Mouse (Mus musculus) bone marrow, adult 2 months (tissue): ENCODE data around the gene Ccm2l. TPM values are rescaled to one million over a fixed set of nuclear protein-coding genes. Genes with fewer than 3 reads are reported as not detected.

Source experiments
- H3K27ac ChIP-seq: fragments of 200-500 bp; 2 replicates; pipeline ENCODE4 v1.5.1; 2012; ENCODE audit warnings: low read depth, mild to moderate bottlenecking, control low read depth, inconsistent platforms, low read length; ENCODE audit not compliant: control insufficient read depth, poor library complexity, insufficient read depth
- H3K4me1 ChIP-seq: fragments of 200-500 bp; 2 replicates; pipeline ENCODE4 v1.6.1; 2011; ENCODE audit warnings: low read length; ENCODE audit not compliant: control insufficient read depth, insufficient read depth
- H3K4me3 ChIP-seq: fragments of 200-500 bp; replicated peaks from 2 replicates; pipeline ENCODE3; 2011; ENCODE audit warnings: mild to moderate bottlenecking, low read depth, low read length, control low read depth; ENCODE audit not compliant: control insufficient read depth
- CTCF ChIP-seq: fragments of 200-500 bp; IDR thresholded peaks from 2 replicates; pipeline ENCODE4 v1.5.1; 2011; ENCODE audit warnings: low read length, control low read depth; ENCODE audit not compliant: control insufficient read depth, insufficient read depth
- POLR2A ChIP-seq: fragments of 200-500 bp; IDR thresholded peaks from 2 replicates; pipeline ENCODE4 v1.6.1; 2011; ENCODE audit warnings: low read depth, mild to moderate bottlenecking, control low read depth, low read length, borderline replicate concordance; ENCODE audit not compliant: control insufficient read depth
- WGBS: fragments of 180-500 bp; shearing (Covaris S2); methylation state at CpG from one replicate; pipeline ENCODE4 v1.1.7; 2018; 5-methylcytosine and 5-hydroxymethylcytosine counted together
- polyA plus RNA-seq: library from polyadenylated mRNA; stranded (reverse); fragments of >200 nt; gene quantifications from 2 replicates; pipeline ENCODE4 v1.2.4, GENCODE M21; 2011; ENCODE audit warnings: low replicate concordance; ENCODE audit not compliant: missing spikeins, insufficient read depth, insufficient read length

Gene Ccm2l
- polyA plus RNA-seq, 1 experiment, result 8.3 TPM

GRCm38 (mm10) chr2:153089316-153089715 lies 23.6 kb downstream of the Ccm2l start:
- WGBS, result 46% methylated on average over 2 of the region's 2 CpGs
- H3K4me1 ChIP-seq, result peaks cover 17% of the 10 kb centered on the region
- peak overlapping the region; percentile 83 for H3K27ac ChIP-seq
- no peak overlapping the region for H3K4me3 ChIP-seq
- TF ChIP-seq CTCF, result no peak

- no peak for TF ChIP-seq CTCF
- TF ChIP-seq POLR2A, result 0 out of 2 replicates have a peak, but pooled peaks have one; percentile 12
- H3K4me1 ChIP-seq, result peaks cover 11% of the 10 kb centered on the region
- 2% methylated on average over 10 of the region's 10 CpGs for WGBS
- H3K4me3 ChIP-seq, result peak overlapping the region; percentile 39
- H3K27ac ChIP-seq, result peak overlapping the region; percentile 83
These were observed 24.9 kb downstream of the Ccm2l start for GRCm38 (mm10) chr2:153090551-153091165.

- TF ChIP-seq CTCF (no peak), POLR2A (no peak)
- peaks cover 1% of the 10 kb centered on the region; the same call in 1 of the 2 replicates for H3K4me1 ChIP-seq
- no peak overlapping the region for H3K4me3 ChIP-seq
- H3K27ac ChIP-seq, result no peak overlapping the region
- 61% methylated on average over 23 of the region's 23 CpGs for WGBS
These were observed 41.5 kb downstream of the Ccm2l start for GRCm38 (mm10) chr2:153107046-153107766.

- WGBS, result 25% methylated on average over 15 of the region's 15 CpGs
- no peak overlapping the region for H3K4me3 ChIP-seq
- H3K27ac ChIP-seq, result no peak overlapping the region
- peaks cover 2% of the 10 kb centered on the region; the same call in 1 of the 2 replicates for H3K4me1 ChIP-seq
- TF ChIP-seq POLR2A (no peak), CTCF (no peak)
These were observed 42.0 kb downstream of the Ccm2l start for GRCm38 (mm10) chr2:153107802-153108201.

- 3% methylated on average over 52 of the region's 52 CpGs for WGBS
- TF ChIP-seq POLR2A, result peak; percentile 51; the same call in 1 of the 2 replicates
- peak; percentile 8; the same call in 1 of the 2 replicates for TF ChIP-seq CTCF
- H3K27ac ChIP-seq, result peak within 1 kb of the TSS; percentile 92
These were observed 42.8 kb downstream of the Ccm2l start, which contains the start of gene Hck for GRCm38 (mm10) chr2:153108313-153109264. Hck (plus strand) TSS chr2:153108468.

GRCm38 (mm10) chr2:153109596-153109995 lies 43.8 kb downstream of the Ccm2l start:
- Histone ChIP-seq H3K4me3 (no peak overlapping the region), H3K4me1 (peaks cover 7% of the 10 kb centered on the region), H3K27ac (no peak overlapping the region; the same call in 1 of the 2 replicates)
- no peak for TF ChIP-seq CTCF
- no peak for TF ChIP-seq POLR2A
- WGBS, result 74% methylated on average over 7 of the region's 7 CpGs

More at GRCm38 (mm10) chr2:153108313-153109264, 42.8 kb downstream of the Ccm2l start, which contains the start of gene Hck:
- peak within 1 kb of the TSS; percentile 67 for H3K4me3 ChIP-seq
- H3K4me1 ChIP-seq, result peaks cover 7% of the 10 kb centered on the region

GRCm38 (mm10) chr2:153111298-153111697 lies 45.5 kb downstream of the Ccm2l start:
- no peak for TF ChIP-seq POLR2A
- no peak for TF ChIP-seq CTCF
- WGBS, result 40% methylated on average over 7 of the region's 7 CpGs
- Histone ChIP-seq H3K4me1 (peaks cover 14% of the 10 kb centered on the region), H3K4me3 (peak overlapping the region; percentile 12), H3K27ac (no peak overlapping the region)
